Mouse (Mus musculus) hematopoietic stem cell, adult 5-6 weeks (primary cell): ENCODE results near the gene Evi5l. TPM values are rescaled to one million over a fixed set of nuclear protein-coding genes. Genes with fewer than 3 reads are reported as not detected.
A peak's percentile ranks its signal among the peaks of the same experiment; 100 is the strongest.
"Not testable (repeated sequence)": the region's sequence is repeated elsewhere in the genome, so short reads cannot be mapped to it uniquely, and the experiment has no call there.

ENCODE experiments used
- ATAC-seq, 2 experiments: fragments of 125-278 bp in 1 of 2; replicated peaks in 1 of 2; 2 replicates each; pipeline ENCODE4 v1.8.0; 2016 to 2017; ENCODE audit warnings: inconsistent platforms in 2 of 2, mild to moderate bottlenecking in 2 of 2, moderate number of reproducible peaks in 2 of 2, low read depth in 1 of 2, moderate TSS enrichment in 1 of 2; ENCODE audit not compliant: low FRiP score in 2 of 2, poor library complexity in 2 of 2, severe bottlenecking in 2 of 2, insufficient read depth in 1 of 2, low TSS enrichment in 1 of 2
- total RNA-seq: library from RNA; stranded (forward); fragments of 172-1452, 232-1000 nt; gene quantifications from 2 replicates; pipeline ENCODE4 v1.2.3, GENCODE M21; 2017

The Evi5l gene
- total RNA-seq, 1 experiment from 2014 or later, result 9.3 TPM

DNA sequence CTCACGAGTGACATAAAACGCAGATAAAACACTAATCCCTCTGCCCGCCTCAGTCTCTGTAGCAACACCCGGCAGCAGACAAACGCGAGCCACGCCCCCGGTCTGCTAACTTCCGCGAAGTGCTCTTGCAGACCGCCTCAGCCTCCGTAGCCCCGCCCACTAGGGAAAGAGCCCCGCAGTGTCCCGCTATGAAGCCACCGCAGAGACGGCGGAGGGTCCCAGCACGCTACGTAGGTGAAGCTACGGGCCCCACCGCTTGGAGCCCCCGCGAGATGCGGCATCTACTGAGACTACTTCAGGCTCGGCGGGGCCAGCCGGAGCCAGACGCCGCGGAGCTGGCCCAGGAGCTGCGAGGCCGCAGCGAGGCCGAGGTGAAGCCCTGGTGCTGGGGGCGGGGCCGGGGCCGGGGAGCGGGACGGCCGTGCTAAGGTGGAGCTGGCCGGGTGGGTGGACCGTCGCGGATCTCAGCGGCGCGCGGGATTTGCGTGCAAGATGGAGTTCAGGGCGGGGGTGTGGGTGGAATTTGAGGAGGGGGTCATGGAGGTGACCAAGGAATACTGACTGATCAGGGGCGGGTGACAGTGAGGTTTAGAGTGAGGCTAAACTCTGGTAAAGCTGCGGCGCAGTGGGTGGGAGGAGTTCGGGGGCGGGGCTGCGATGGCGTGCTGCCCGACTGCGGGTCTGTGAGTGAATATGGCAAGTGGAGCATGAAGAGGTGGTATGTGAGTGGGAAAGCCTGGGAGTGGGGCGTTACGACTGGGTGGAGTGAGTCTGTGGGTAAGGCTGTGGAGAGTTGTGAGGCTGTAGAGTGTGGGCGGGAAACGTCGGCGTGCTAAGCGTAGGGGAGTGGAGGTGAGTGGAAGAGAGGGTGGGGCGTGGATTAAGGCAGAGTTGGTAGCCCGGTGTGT is 86.8 kb downstream of the Evi5l start, which contains the start of gene Snapc2:
Gene Snapc2, plus strand, starts transcription at position 147 of the 908 bp plus-strand sequence.
- peak; percentile 85 to 93 for ATAC-seq

DNA sequence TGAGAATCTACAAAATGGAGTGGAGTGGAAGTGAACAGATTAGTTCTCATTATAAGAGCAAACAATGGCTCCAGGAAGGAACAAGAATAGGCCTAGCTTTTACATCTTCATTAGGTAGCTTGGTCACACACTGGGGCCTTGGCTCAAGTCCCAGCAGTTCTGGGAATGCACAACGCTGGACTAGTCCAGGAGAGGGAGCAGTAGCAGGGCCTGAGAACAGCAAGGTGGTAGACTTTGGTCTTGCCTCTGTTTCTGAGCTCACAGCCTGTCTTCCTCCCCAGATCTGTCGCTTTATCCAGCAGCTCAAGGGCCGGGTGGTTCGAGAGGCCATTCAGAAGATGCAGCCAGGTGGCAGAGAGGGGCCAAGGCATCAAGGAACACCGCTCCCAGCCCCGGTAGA is 87.6 kb downstream of the Evi5l start:
- no peak for ATAC-seq

DNA sequence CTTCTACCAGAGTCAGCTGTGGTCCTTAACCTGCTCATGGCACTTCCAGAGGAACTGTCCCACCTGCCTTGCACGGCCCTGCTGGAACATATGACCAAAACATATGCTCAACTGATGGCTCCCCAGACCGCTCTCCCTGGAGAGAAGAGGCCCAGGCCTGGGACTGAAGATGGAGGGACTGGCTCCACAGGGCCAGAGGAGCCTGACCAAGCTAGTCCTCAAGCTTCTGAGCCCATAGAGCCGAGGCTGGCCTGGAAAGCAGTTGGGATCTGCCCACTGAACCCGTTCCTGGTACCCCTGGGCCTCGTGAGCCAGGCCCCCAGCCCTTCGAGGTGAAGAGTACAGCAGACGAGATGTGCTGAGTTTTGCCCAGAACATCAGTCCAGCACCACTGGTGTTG is 89.1 kb downstream of the Evi5l start:
- not testable (repeated sequence) for ATAC-seq

DNA sequence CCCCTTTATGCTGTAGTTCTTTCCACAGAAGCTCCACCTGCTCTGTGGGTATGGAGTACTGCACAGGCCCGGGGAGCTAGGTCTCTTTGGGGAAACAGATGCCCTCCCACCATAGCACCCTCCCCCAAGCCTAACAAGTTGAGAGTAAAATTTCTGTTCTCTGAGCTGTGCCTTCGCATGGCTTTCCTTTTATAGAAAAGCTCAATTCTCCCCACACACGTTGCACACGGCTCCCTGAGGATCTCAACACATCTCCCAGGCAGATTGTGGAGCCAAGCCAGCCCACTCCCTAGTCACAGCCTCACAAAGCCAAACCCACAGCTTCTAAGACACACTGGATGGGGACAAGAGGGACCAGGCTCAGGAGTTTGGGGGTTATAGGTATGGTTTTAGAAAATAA is 90.5 kb downstream of the Evi5l start:
- ATAC-seq, result no peak

DNA sequence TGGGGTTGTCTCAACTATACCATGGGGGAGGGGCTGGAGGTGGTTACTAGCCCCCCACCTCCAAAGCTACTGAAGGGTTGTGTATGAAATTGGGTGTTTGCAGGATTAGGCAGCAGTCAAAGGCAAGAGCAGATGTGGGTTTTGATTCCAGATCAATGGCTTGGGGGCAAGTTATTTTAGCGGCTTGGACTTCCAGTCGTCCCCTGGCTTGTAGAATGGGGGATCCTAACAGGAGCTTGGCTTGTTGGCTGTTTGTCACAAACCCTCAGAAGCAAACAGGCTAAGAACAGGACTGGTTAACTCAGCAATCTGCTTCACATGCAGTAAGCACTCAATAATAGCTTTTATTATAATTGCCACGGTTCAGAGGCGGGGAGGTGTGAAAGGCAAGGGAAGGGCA is 91.0 kb downstream of the Evi5l start:
- no peak for ATAC-seq

DNA sequence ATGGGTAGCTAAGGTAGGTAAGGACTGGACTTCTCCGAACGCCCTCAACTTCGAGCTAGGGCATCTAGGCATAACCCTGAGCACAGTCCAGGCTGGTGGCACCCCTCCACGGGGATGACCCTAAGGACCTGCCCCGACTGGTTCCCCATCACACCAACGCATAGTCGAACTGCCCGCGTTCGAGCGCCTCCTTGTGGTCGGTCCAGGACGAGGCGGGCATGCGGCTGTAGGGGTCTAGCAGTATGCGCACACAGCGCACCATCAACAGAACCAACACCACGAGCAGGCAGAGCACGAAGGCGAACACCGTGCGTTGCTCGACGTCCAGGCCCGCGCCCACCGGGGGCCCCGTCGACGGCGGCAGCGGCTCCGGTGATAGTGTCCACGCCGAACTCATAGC is 91.9 kb downstream of the Evi5l start:
- ATAC-seq, result peak; percentile 61 to 65

DNA sequence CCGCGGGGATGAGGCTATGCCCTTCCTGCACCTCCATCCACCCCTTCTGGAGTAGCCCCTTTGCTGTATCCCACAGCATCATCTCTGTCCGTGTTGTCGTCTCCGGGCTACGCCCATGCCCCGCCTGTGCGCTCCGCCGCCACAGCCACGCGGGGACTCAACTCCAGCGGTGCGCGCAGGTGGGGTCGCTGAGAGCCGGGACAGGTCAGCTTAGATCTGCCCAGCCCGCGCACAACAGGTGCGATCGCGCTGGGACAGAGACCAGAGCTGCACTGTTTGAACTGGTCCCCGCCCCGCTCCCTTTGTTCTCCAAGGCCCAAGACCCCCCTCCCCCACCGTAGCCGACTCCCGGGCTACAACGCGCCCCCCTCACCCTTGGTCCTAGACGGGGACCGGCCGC is 92.3 kb downstream of the Evi5l start:
- ATAC-seq, result peak; percentile 12 to 22; a peak in 2 of 4 replicates

DNA sequence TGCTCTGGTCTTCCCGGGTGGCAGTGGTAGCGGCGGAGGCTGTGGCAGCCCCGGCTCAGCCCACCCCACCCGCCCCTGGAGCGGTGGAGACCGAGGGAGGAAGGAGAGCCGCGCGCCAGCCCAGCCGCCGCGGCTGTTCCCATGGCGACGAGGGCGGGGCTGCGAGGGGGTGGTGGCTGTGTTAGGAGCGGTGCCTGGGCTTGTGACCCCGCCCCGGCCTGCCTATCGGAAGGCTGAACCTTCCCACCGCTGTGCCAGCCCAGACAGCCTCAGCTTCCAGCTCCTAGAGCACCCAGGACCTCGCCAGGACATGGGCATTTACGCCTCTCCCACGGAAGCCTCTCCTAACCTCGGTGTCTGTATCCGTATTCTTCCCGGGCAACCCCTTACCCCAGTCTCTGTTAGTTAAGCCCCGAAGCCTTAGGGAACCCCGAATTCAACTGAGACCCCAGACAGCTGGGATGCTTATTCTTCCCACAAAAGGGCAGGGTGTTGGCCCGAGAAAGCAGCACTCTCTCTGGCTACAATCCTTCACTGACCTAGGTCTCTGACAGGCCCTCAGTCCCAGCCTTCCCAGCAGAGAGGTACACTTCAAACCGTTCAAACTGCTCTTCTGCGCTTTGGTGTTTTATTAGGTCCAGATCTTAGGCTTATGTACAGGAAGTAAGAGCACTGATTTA is 92.9 kb downstream of the Evi5l start, which contains the start of gene Ctxn1:
Gene Ctxn1, minus strand, starts transcription at position 150 of the 680 bp plus-strand sequence.
- ATAC-seq, result peak; percentile 89 to 95

DNA sequence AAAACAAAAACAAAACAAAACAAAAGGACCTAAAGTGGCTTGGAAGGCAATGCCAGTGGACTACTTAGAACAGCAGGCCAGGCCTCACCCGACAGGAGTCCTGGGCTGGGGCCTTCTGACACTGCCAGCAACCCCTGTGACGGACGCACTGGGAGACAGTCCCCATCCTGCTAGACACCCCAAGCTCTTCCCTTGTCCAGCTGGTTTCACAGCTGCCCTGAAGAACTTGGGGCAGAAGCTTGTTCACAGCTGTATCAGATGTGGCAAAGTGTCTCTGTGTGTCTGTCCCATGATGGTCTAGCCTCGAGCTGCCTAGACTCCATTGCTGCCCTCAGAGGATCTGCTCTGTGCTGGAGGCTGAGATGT is 93.4 kb downstream of the Evi5l start:
- no peak for ATAC-seq

Other genes starting within 250 kb of the Evi5l start
- not detected in 2 replicates for gene Cd209b, start 239.7 kb upstream of the Evi5l start, total RNA-seq
- 0.15 and 1.2 TPM in 2 replicates for gene Cd209c, start 211.8 kb upstream of the Evi5l start, total RNA-seq
- gene Cd209f, start 60.7 kb upstream of the Evi5l start, total RNA-seq, result 0.19 TPM in 1 of 2 replicates, not detected in the other
- gene Cd209g, start 32.5 kb upstream of the Evi5l start, total RNA-seq, result 1.1 TPM in 1 of 2 replicates, not detected in the other
- gene Prr36, start 50.9 kb downstream of the Evi5l start, total RNA-seq, result 0.30 and 0.63 TPM in 2 replicates
- not detected in 2 replicates for gene Lrrc8e, start 60.3 kb downstream of the Evi5l start, total RNA-seq
- 35.7 and 51.6 TPM in 2 replicates for gene Map2k7, start 72.2 kb downstream of the Evi5l start, total RNA-seq
- gene Gm49320, start 72.3 kb downstream of the Evi5l start, total RNA-seq, result 1.3 TPM in 1 of 2 replicates, not detected in the other
- gene Tgfbr3l, start 81.6 kb downstream of the Evi5l start, total RNA-seq, result 1.6 and 6.0 TPM in 2 replicates
- gene Snapc2, start 86.5 kb downstream of the Evi5l start, total RNA-seq, result 12.8 and 13.9 TPM in 2 replicates
- gene Ctxn1, start 92.7 kb downstream of the Evi5l start, total RNA-seq, result 4.7 and 7.3 TPM in 2 replicates
- gene Timm44, start 109.3 kb downstream of the Evi5l start, total RNA-seq, result 126 and 143 TPM in 2 replicates
- 9.6 and 13.9 TPM in 2 replicates for gene Ccl25, start 158.6 kb downstream of the Evi5l start, total RNA-seq
- gene Elavl1, start 158.8 kb downstream of the Evi5l start, total RNA-seq, result 67.0 and 88.5 TPM in 2 replicates